Mouse (Mus musculus) small intestine, adult 2 months (tissue): ENCODE measurements around the gene Psg20. TPM values are rescaled to one million over a fixed set of nuclear protein-coding genes. Genes with fewer than 3 reads are reported as not detected.
"Not testable (repeated sequence)": the region's sequence is repeated elsewhere in the genome, so short reads cannot be mapped to it uniquely, and the experiment has no call there.

ENCODE experiments used
- H3K27ac ChIP-seq: fragments of 200-500 bp; 2 replicates; pipeline ENCODE4 v1.5.1; 2012; ENCODE audit warnings: low read depth, low read length, control low read depth, inconsistent platforms; ENCODE audit not compliant: insufficient read depth
- H3K27me3 ChIP-seq: fragments of 200-500 bp; 2 replicates; pipeline ENCODE4 v1.6.1; 2012; ENCODE audit warnings: mild to moderate bottlenecking, moderate library complexity, low read length, inconsistent platforms; ENCODE audit not compliant: control insufficient read depth, insufficient read depth
- H3K36me3 ChIP-seq: fragments of 200-500 bp; 2 replicates; pipeline ENCODE4 v1.6.1; 2012; ENCODE audit warnings: mild to moderate bottlenecking, low read length, control low read depth, inconsistent platforms; ENCODE audit not compliant: control insufficient read depth, insufficient read depth
- H3K4me1 ChIP-seq: fragments of 200-500 bp; 2 replicates; pipeline ENCODE4 v1.6.1; 2012; ENCODE audit warnings: low read length, inconsistent platforms, mixed read lengths; ENCODE audit not compliant: control insufficient read depth, insufficient read depth, insufficient read length
- H3K4me3 ChIP-seq: fragments of 200-500 bp; 2 replicates; pipeline ENCODE4 v1.5.1; 2012; ENCODE audit warnings: low read depth, mild to moderate bottlenecking, control low read depth, inconsistent platforms, low read length, moderate library complexity
- CTCF ChIP-seq: fragments of 200-500 bp; IDR thresholded peaks from 2 replicates; pipeline ENCODE4 v1.5.1; 2012; ENCODE audit warnings: low read depth, mild to moderate bottlenecking, control low read depth, inconsistent platforms, low read length, moderate library complexity, mixed read lengths; ENCODE audit not compliant: insufficient replicate concordance, insufficient read length; ENCODE audit errors: extremely low read depth
- POLR2A ChIP-seq: fragments of 200-500 bp; IDR thresholded peaks from 2 replicates; pipeline ENCODE4 v1.6.1; 2012; ENCODE audit warnings: low read depth, mild to moderate bottlenecking, control low read depth, inconsistent platforms, low read length, moderate library complexity
- WGBS: fragments of 180-500 bp; shearing (Covaris S2); methylation state at CpG from one replicate; pipeline ENCODE4 v1.1.7; 2018; 5-methylcytosine and 5-hydroxymethylcytosine counted together
- polyA plus RNA-seq: library from polyadenylated mRNA; depleted of rRNA; stranded (reverse); fragments of >200 nt; gene quantifications from 2 replicates; pipeline ENCODE4 v1.2.3, GENCODE M21; 2012; rRNA removed

Psg20 gene
- polyA plus RNA-seq, 1 experiment, result not detected

GRCm38 (mm10) chr7:18710846-18711245 lies 24.9 kb upstream of the Psg20 start:
- H3K27ac ChIP-seq, result no peak overlapping the region
- WGBS, result 48% methylated on average over 1 of the region's 1 CpGs
- no peak for TF ChIP-seq CTCF
- no peak for TF ChIP-seq POLR2A
- no peak overlapping the region for H3K4me3 ChIP-seq
- H3K36me3 ChIP-seq, result no peaks in the 10 kb centered on the region
- H3K27me3 ChIP-seq, result no peaks in the 10 kb centered on the region
- H3K4me1 ChIP-seq, result no peaks in the 10 kb centered on the region

- WGBS, result 63% methylated on average over 4 of the region's 4 CpGs
These were observed 24.3 kb upstream of the Psg20 start for GRCm38 (mm10) chr7:18710331-18710730.

GRCm38 (mm10) chr7:18685586-18685985 lies 399 bp downstream of the Psg20 start:
- Histone ChIP-seq H3K4me1 (no peaks in the 10 kb centered on the region), H3K27me3 (no peaks in the 10 kb centered on the region), H3K36me3 (no peaks in the 10 kb centered on the region), H3K27ac (no peak overlapping the region), H3K4me3 (no peak overlapping the region)
- TF ChIP-seq CTCF (no peak), POLR2A (no peak)

More at GRCm38 (mm10) chr7:18710331-18710730, 24.3 kb upstream of the Psg20 start:
- H3K36me3 ChIP-seq, H3K4me3 ChIP-seq, H3K27ac ChIP-seq, H3K4me1 ChIP-seq, H3K27me3 ChIP-seq: not testable (repeated sequence)

- H3K4me1 ChIP-seq, result no peaks in the 10 kb centered on the region
- no peaks in the 10 kb centered on the region for H3K36me3 ChIP-seq
- H3K27ac ChIP-seq, result no peak overlapping the region
- TF ChIP-seq CTCF (peak; percentile 41; the same call in 1 of the 2 replicates), POLR2A (no peak)
- no peaks in the 10 kb centered on the region for H3K27me3 ChIP-seq
- WGBS, result 53% methylated on average over 2 of the region's 2 CpGs
- no peak overlapping the region for H3K4me3 ChIP-seq
These were observed 6.2 kb downstream of the Psg20 start for GRCm38 (mm10) chr7:18679772-18680171.

- H3K4me3 ChIP-seq, H3K36me3 ChIP-seq, H3K4me1 ChIP-seq, H3K27me3 ChIP-seq, H3K27ac ChIP-seq: not testable (repeated sequence)
- 14% methylated on average over 2 of the region's 2 CpGs for WGBS
These were observed 29.4 kb downstream of the Psg20 start, which contains the start of gene Psg21 for GRCm38 (mm10) chr7:18656625-18657024. Gene Psg21, minus strand, starts transcription at chr7:18656725.

- H3K27ac ChIP-seq, H3K4me3 ChIP-seq, H3K4me1 ChIP-seq, H3K36me3 ChIP-seq, H3K27me3 ChIP-seq: not testable (repeated sequence)
- 76% methylated on average over 8 of the region's 8 CpGs for WGBS
These were observed 59.1 kb downstream of the Psg20 start for GRCm38 (mm10) chr7:18626921-18627320.

Other genes with a start within 250 kb of the Psg20 start
- 0.18 TPM in 1 of 2 replicates, not detected in the other for gene Psg26, start 202.0 kb downstream of the Psg20 start, polyA plus RNA-seq
- gene Psg25, start 153.9 kb downstream of the Psg20 start, polyA plus RNA-seq, result 0.10 and 0.55 TPM in 2 replicates
- 0.04 and 0.09 TPM in 2 replicates for gene Psg27, start 118.9 kb downstream of the Psg20 start, polyA plus RNA-seq
- gene Psg23, start 69.7 kb downstream of the Psg20 start, polyA plus RNA-seq, result not detected in 2 replicates
- not detected in 2 replicates for gene Psg21, start 29.5 kb downstream of the Psg20 start, polyA plus RNA-seq
- gene Psg22, start 31.9 kb upstream of the Psg20 start, polyA plus RNA-seq, result 0.05 TPM in 1 of 2 replicates, not detected in the other
- 0.08 TPM in 1 of 2 replicates, not detected in the other for gene Psg19, start 112.3 kb upstream of the Psg20 start, polyA plus RNA-seq
- gene Psg17, start 135.4 kb upstream of the Psg20 start, polyA plus RNA-seq, result not detected in 2 replicates
- 1.9 and 2.2 TPM in 2 replicates for gene Mill2, start 153.8 kb upstream of the Psg20 start, polyA plus RNA-seq
- gene Pglyrp1, start 185.1 kb upstream of the Psg20 start, polyA plus RNA-seq, result 268 and 499 TPM in 2 replicates
- 11.1 and 21.4 TPM in 2 replicates for gene Ccdc61, start 224.2 kb upstream of the Psg20 start, polyA plus RNA-seq
- 0.41 and 0.55 TPM in 2 replicates for gene Nova2, start 239.7 kb upstream of the Psg20 start, polyA plus RNA-seq